Mouse (Mus musculus) hindlimb bud, embryonic 11.5 days (tissue): ENCODE results near the gene Socs3.

ENCODE experiments used
- DNase-seq: peaks from one replicate; pipeline ENCODE4 v3.0.0-alpha.2; 2012; ENCODE audit warnings: low read depth, low spot score; ENCODE audit errors: extremely low spot score

The Socs3 gene

GRCm38 (mm10) chr11:117969945-117970872 lies at the start of gene Socs3:
TSS of gene Socs3 (minus strand) at chr11:117970047.
- DNase-seq: no peak

- DNase-seq: no peak
Observed at GRCm38 (mm10) chr11:118018328-118018727, 48.5 kb upstream of the Socs3 start.

GRCm38 (mm10) chr11:118015381-118016145 lies 45.7 kb upstream of the Socs3 start:
- DNase-seq: no peak

- DNase-seq: no peak
Observed at GRCm38 (mm10) chr11:118014391-118014995, 44.6 kb upstream of the Socs3 start.

GRCm38 (mm10) chr11:118013339-118013738 lies 43.5 kb upstream of the Socs3 start:
- no peak for DNase-seq

- DNase-seq: no peak
Observed at GRCm38 (mm10) chr11:118012595-118012994, 42.7 kb upstream of the Socs3 start.

GRCm38 (mm10) chr11:118009865-118010571 lies 40.2 kb upstream of the Socs3 start:
- DNase-seq: no peak

GRCm38 (mm10) chr11:118008843-118009242 lies 39.0 kb upstream of the Socs3 start:
- DNase-seq: no peak

GRCm38 (mm10) chr11:118008144-118008805 lies 38.4 kb upstream of the Socs3 start:
- no peak for DNase-seq

GRCm38 (mm10) chr11:118007460-118008143 lies 37.8 kb upstream of the Socs3 start:
- no peak for DNase-seq

- no peak for DNase-seq
Observed at GRCm38 (mm10) chr11:118004217-118004616, 34.4 kb upstream of the Socs3 start.

GRCm38 (mm10) chr11:118003718-118004117 lies 33.9 kb upstream of the Socs3 start:
- no peak for DNase-seq

- no peak for DNase-seq
Observed at GRCm38 (mm10) chr11:118003176-118003575, 33.3 kb upstream of the Socs3 start.

- DNase-seq: no peak
Observed at GRCm38 (mm10) chr11:118000565-118001215, 30.8 kb upstream of the Socs3 start.

GRCm38 (mm10) chr11:118000083-118000482 lies 30.2 kb upstream of the Socs3 start:
- DNase-seq: no peak

- DNase-seq: no peak
Observed at GRCm38 (mm10) chr11:117999260-117999934, 29.6 kb upstream of the Socs3 start.

- no peak for DNase-seq
Observed at GRCm38 (mm10) chr11:117998356-117998755, 28.5 kb upstream of the Socs3 start.

- no peak for DNase-seq
Observed at GRCm38 (mm10) chr11:117997085-117997484, 27.2 kb upstream of the Socs3 start.

GRCm38 (mm10) chr11:117996066-117996465 lies 26.2 kb upstream of the Socs3 start:
- DNase-seq: no peak
